Mouse (Mus musculus) neural tube, embryonic 13.5 days (tissue): ENCODE results near the gene Slc39a5. TPM values are rescaled to one million over a fixed set of nuclear protein-coding genes. Genes with fewer than 3 reads are reported as not detected.

Experiments used
- microRNA-seq: library from miRNA; unstranded; fragments of <30 nt; microRNA quantifications from one replicate; pipeline ENCODE4, GENCODE M21; 2016
- polyA plus RNA-seq: library from polyadenylated mRNA; unstranded; fragments of >200 nt; fragmentation: Nextera tagmentation; extraction: Ambion mirVana; gene quantifications from 2 replicates; pipeline ENCODE4 v1.2.1, GENCODE M21; 2015

Gene Slc39a5
- polyA plus RNA-seq, 1 experiment from 2014 or later, result not detected

Small RNAs within 50 kb of the gene (microRNA-seq; reads per million reads assigned to microRNA genes)
- gene Gm25361, result not detected
- gene Gm26308, result not detected
- gene Mir6914, result not detected
- gene Mir6915, result 1.2 reads per million

Other genes with a start within 250 kb of the Slc39a5 start
- 12.4 and 12.7 TPM in 2 replicates for gene Rbms2, start 220.9 kb downstream of the Slc39a5 start, polyA plus RNA-seq
- gene Gls2, start 206.8 kb downstream of the Slc39a5 start, polyA plus RNA-seq, result 1.1 and 1.7 TPM in 2 replicates
- gene Spryd4, start 189.4 kb downstream of the Slc39a5 start, polyA plus RNA-seq, result 21.3 and 21.5 TPM in 2 replicates
- not detected in 2 replicates for gene Mip, start 175.4 kb downstream of the Slc39a5 start, polyA plus RNA-seq
- 24.0 and 31.2 TPM in 2 replicates for gene Timeless, start 169.2 kb downstream of the Slc39a5 start, polyA plus RNA-seq
- 0.17 and 0.32 TPM in 2 replicates for gene Apon, start 147.1 kb downstream of the Slc39a5 start, polyA plus RNA-seq
- gene Apof, start 132.6 kb downstream of the Slc39a5 start, polyA plus RNA-seq, result not detected in 2 replicates
- 22.6 and 23.7 TPM in 2 replicates for gene Stat2, start 130.7 kb downstream of the Slc39a5 start, polyA plus RNA-seq
- 0.25 and 0.38 TPM in 2 replicates for gene Il23a, start 102.5 kb downstream of the Slc39a5 start, polyA plus RNA-seq
- 22.2 and 24.3 TPM in 2 replicates for gene Pan2, start 97.9 kb downstream of the Slc39a5 start, polyA plus RNA-seq
- gene Cnpy2, start 78.8 kb downstream of the Slc39a5 start, polyA plus RNA-seq, result 221 and 241 TPM in 2 replicates
- gene Cs, start 63.5 kb downstream of the Slc39a5 start, polyA plus RNA-seq, result 228 and 239 TPM in 2 replicates
- gene Coq10a, start 32.2 kb downstream of the Slc39a5 start, polyA plus RNA-seq, result 34.9 and 41.0 TPM in 2 replicates
- 9.5 and 12.1 TPM in 2 replicates for gene Ankrd52, start 24.1 kb downstream of the Slc39a5 start, polyA plus RNA-seq
- gene Nabp2, start 10.3 kb upstream of the Slc39a5 start, polyA plus RNA-seq, result 124 and 129 TPM in 2 replicates
- gene Rnf41, start 10.4 kb upstream of the Slc39a5 start, polyA plus RNA-seq, result 73.4 and 74.3 TPM in 2 replicates
- gene Smarcc2, start 58.0 kb upstream of the Slc39a5 start, polyA plus RNA-seq, result 176 and 184 TPM in 2 replicates
- gene Myl6, start 92.9 kb upstream of the Slc39a5 start, polyA plus RNA-seq, result 1,017 and 1,105 TPM in 2 replicates
- 4.1 and 5.0 TPM in 2 replicates for gene Myl6b, start 97.5 kb upstream of the Slc39a5 start, polyA plus RNA-seq
- gene Esyt1, start 124.6 kb upstream of the Slc39a5 start, polyA plus RNA-seq, result 31.5 and 35.1 TPM in 2 replicates
- 19.4 and 19.9 TPM in 2 replicates for gene Zc3h10, start 146.5 kb upstream of the Slc39a5 start, polyA plus RNA-seq
- gene Rpl41, start 148.1 kb upstream of the Slc39a5 start, polyA plus RNA-seq, result 2,522 and 2,730 TPM in 2 replicates
- gene Pa2g4, start 164.8 kb upstream of the Slc39a5 start, polyA plus RNA-seq, result 124 and 136 TPM in 2 replicates
- gene Erbb3, start 188.4 kb upstream of the Slc39a5 start, polyA plus RNA-seq, result 9.5 and 9.9 TPM in 2 replicates
- 407 and 470 TPM in 2 replicates for gene Rps26, start 225.5 kb upstream of the Slc39a5 start, polyA plus RNA-seq
- gene Ikzf4, start 244.8 kb upstream of the Slc39a5 start, polyA plus RNA-seq, result 12.1 and 13.2 TPM in 2 replicates